Mouse (Mus musculus) hindbrain, postnatal 0 days (tissue): ENCODE measurements at regions not wholly inside any gene's neighbourhood (a gene's known extent, or its start where the extent isn't known, plus 50 kb on each side); places are given as distances from the start of the nearest gene placed in this dataset.

Source experiments
- ATAC-seq: fragments of 200-750 bp; cut with Nextera tagmentation; 2 replicates; pipeline ENCODE4 v1.8.0; 2017; ENCODE audit warnings: mild to moderate bottlenecking, moderate TSS enrichment, moderate library complexity
- DNase-seq: peaks from one replicate; pipeline ENCODE4 v3.0.0-alpha.2; 2015; ENCODE audit warnings: low spot score
- H3K27ac ChIP-seq: fragments of 300-500 bp; sonication (generic); 2 replicates; pipeline ENCODE4 v1.5.1; 2014; ENCODE audit warnings: mild to moderate bottlenecking
- H3K27me3 ChIP-seq: fragments of 300-500 bp; sonication (generic); 2 replicates; pipeline ENCODE4 v1.6.1; 2014; ENCODE audit warnings: low read length, mixed read lengths; ENCODE audit not compliant: insufficient read depth
- H3K36me3 ChIP-seq: fragments of 300-500 bp; sonication (generic); 2 replicates; pipeline ENCODE4 v1.6.1; 2014; ENCODE audit warnings: low read length, mixed read lengths; ENCODE audit not compliant: insufficient read depth
- H3K4me1 ChIP-seq: fragments of 300-500 bp; sonication (generic); 2 replicates; pipeline ENCODE4 v1.6.1; 2014; ENCODE audit warnings: antibody characterized with exemption, low read length, mixed read lengths; ENCODE audit not compliant: insufficient read depth
- H3K4me2 ChIP-seq: fragments of 300-500 bp; sonication (generic); 2 replicates; pipeline ENCODE4 v1.6.1; 2014; ENCODE audit warnings: low read depth, mild to moderate bottlenecking, low read length, moderate library complexity, mixed read lengths
- H3K4me3 ChIP-seq: fragments of 300-500 bp; sonication (generic); 2 replicates; pipeline ENCODE4 v1.5.1; 2014; ENCODE audit warnings: low read length
- H3K9ac ChIP-seq: fragments of 300-500 bp; sonication (generic); replicated peaks from 2 replicates; pipeline ENCODE4 v1.6.1; 2014; ENCODE audit warnings: mild to moderate bottlenecking, low read length, moderate library complexity, mixed read lengths
- H3K9me3 ChIP-seq: fragments of 300-500 bp; sonication (generic); 2 replicates; pipeline ENCODE4 v1.6.1; 2016; ENCODE audit warnings: low read length, mixed read lengths
- CTCF ChIP-seq: IDR thresholded peaks from 2 replicates; pipeline ENCODE4 v1.5.1; 2016; ENCODE audit warnings: antibody characterized with exemption, control low read depth, low read depth
- WGBS: fragments of 180-500 bp; shearing (Covaris S2); extraction: QIAGEN DNeasy Blood & Tissue Kit; methylation state at CpG from one replicate; pipeline ENCODE4 v1.1.7; 2014; 5-methylcytosine and 5-hydroxymethylcytosine counted together

GRCm38 (mm10) chr10:68865776-68866175 is 142.3 kb downstream of the Tmem26 start:
- no peaks in the 10 kb centered on the region for H3K27me3 ChIP-seq
- no peak overlapping the region for H3K4me3 ChIP-seq
- DNase-seq (no peak), ATAC-seq (no peak)
- no peak for TF ChIP-seq CTCF
- no peak overlapping the region for H3K9ac ChIP-seq
- H3K4me1 ChIP-seq: no peaks in the 10 kb centered on the region
- H3K36me3 ChIP-seq: no peaks in the 10 kb centered on the region
- no peak overlapping the region for H3K27ac ChIP-seq
- no peak overlapping the region for H3K4me2 ChIP-seq
- no peaks in the 10 kb centered on the region for H3K9me3 ChIP-seq
- WGBS: 24% methylated on average over 5 of the region's 5 CpGs

- H3K4me3 ChIP-seq: no peak overlapping the region
- 92% methylated on average over 1 of the region's 1 CpGs for WGBS
- ATAC-seq (no peak), DNase-seq (no peak)
- H3K4me1 ChIP-seq: no peaks in the 10 kb centered on the region
- H3K4me2 ChIP-seq: no peak overlapping the region
- no peaks in the 10 kb centered on the region for H3K36me3 ChIP-seq
- no peaks in the 10 kb centered on the region for H3K9me3 ChIP-seq
- no peak overlapping the region for H3K9ac ChIP-seq
- no peaks in the 10 kb centered on the region for H3K27me3 ChIP-seq
- TF ChIP-seq CTCF: no peak
- H3K27ac ChIP-seq: no peak overlapping the region
These were observed 143.9 kb downstream of the Tmem26 start for GRCm38 (mm10) chr10:68867361-68867760.

GRCm38 (mm10) chr10:68872102-68872501 is 148.7 kb downstream of the Tmem26 start:
- H3K36me3 ChIP-seq: no peaks in the 10 kb centered on the region
- no peaks in the 10 kb centered on the region for H3K9me3 ChIP-seq
- WGBS: 75% methylated on average over 4 of the region's 4 CpGs

GRCm38 (mm10) chr10:68875641-68876040 is 152.2 kb downstream of the Tmem26 start:
- DNase-seq: no peak
- Histone ChIP-seq H3K9me3 (no peaks in the 10 kb centered on the region), H3K4me1 (no peaks in the 10 kb centered on the region), H3K4me2 (no peak overlapping the region), H3K9ac (no peak overlapping the region), H3K27ac (no peak overlapping the region), H3K36me3 (no peaks in the 10 kb centered on the region), H3K4me3 (no peak overlapping the region), H3K27me3 (no peaks in the 10 kb centered on the region)
- WGBS: 87% methylated on average over 5 of the region's 5 CpGs
- no peak for TF ChIP-seq CTCF
- no peak for ATAC-seq

More at GRCm38 (mm10) chr10:68872102-68872501, 148.7 kb downstream of the Tmem26 start:
- DNase-seq (no peak), ATAC-seq (no peak)
- no peaks in the 10 kb centered on the region for H3K4me1 ChIP-seq
- no peak for TF ChIP-seq CTCF
- no peak overlapping the region for H3K27ac ChIP-seq
- H3K4me3 ChIP-seq: no peak overlapping the region
- no peak overlapping the region for H3K9ac ChIP-seq
- H3K27me3 ChIP-seq: no peaks in the 10 kb centered on the region
- H3K4me2 ChIP-seq: no peak overlapping the region

GRCm38 (mm10) chr10:68893100-68893841 is 169.8 kb downstream of the Tmem26 start:
- Histone ChIP-seq H3K27ac (no peak overlapping the region), H3K36me3 (no peaks in the 10 kb centered on the region), H3K4me1 (no peaks in the 10 kb centered on the region), H3K9me3 (no peaks in the 10 kb centered on the region), H3K4me2 (no peak overlapping the region), H3K27me3 (no peaks in the 10 kb centered on the region), H3K4me3 (no peak overlapping the region), H3K9ac (no peak overlapping the region)
- DNase-seq (peak; percentile 18), ATAC-seq (no peak)
- no peak for TF ChIP-seq CTCF
- WGBS: 56% methylated on average over 8 of the region's 8 CpGs

- Histone ChIP-seq H3K9me3 (no peaks in the 10 kb centered on the region), H3K4me3 (no peak overlapping the region), H3K4me1 (no peaks in the 10 kb centered on the region), H3K9ac (no peak overlapping the region), H3K4me2 (no peak overlapping the region), H3K27me3 (no peaks in the 10 kb centered on the region), H3K27ac (no peak overlapping the region), H3K36me3 (no peaks in the 10 kb centered on the region)
- ATAC-seq (no peak), DNase-seq (no peak)
- WGBS: 91% methylated on average over 6 of the region's 6 CpGs
- no peak for TF ChIP-seq CTCF
These were observed 170.7 kb downstream of the Tmem26 start for GRCm38 (mm10) chr10:68894121-68894520.

GRCm38 (mm10) chr10:68897524-68897923 is 174.1 kb downstream of the Tmem26 start:
- H3K4me1 ChIP-seq: no peaks in the 10 kb centered on the region
- H3K27ac ChIP-seq: no peak overlapping the region
- TF ChIP-seq CTCF: no peak
- H3K4me3 ChIP-seq: no peak overlapping the region
- WGBS: 68% methylated on average over 3 of the region's 3 CpGs
- no peak for ATAC-seq
- no peak for DNase-seq
- H3K4me2 ChIP-seq: no peak overlapping the region
- H3K36me3 ChIP-seq: no peaks in the 10 kb centered on the region
- H3K27me3 ChIP-seq: no peaks in the 10 kb centered on the region
- no peak overlapping the region for H3K9ac ChIP-seq
- no peaks in the 10 kb centered on the region for H3K9me3 ChIP-seq
